Mouse (Mus musculus) urinary bladder, postnatal 25 days (tissue): ENCODE data around the gene Dscaml1.

Experiments used
- DNase-seq: peaks from one replicate; pipeline ENCODE4 v3.0.0; 2022; ENCODE audit warnings: low spot score

Gene Dscaml1

GRCm38 (mm10) chr9:45779201-45779600 is 352.8 kb downstream of the Dscaml1 start:
- no peak for DNase-seq

- no peak for DNase-seq
These were observed 357.0 kb downstream of the Dscaml1 start for GRCm38 (mm10) chr9:45783249-45784069.

GRCm38 (mm10) chr9:45787071-45787470 is 360.6 kb downstream of the Dscaml1 start:
- DNase-seq, result no peak

- no peak for DNase-seq
These were observed 361.1 kb downstream of the Dscaml1 start for GRCm38 (mm10) chr9:45787547-45787946.

- DNase-seq, result no peak
These were observed 362.0 kb downstream of the Dscaml1 start for GRCm38 (mm10) chr9:45788405-45788804.

- no peak for DNase-seq
These were observed 365.2 kb downstream of the Dscaml1 start for GRCm38 (mm10) chr9:45791456-45792142.

- DNase-seq, result no peak
These were observed 365.8 kb downstream of the Dscaml1 start for GRCm38 (mm10) chr9:45792235-45792634.

GRCm38 (mm10) chr9:45793697-45794096 is 367.3 kb downstream of the Dscaml1 start:
- no peak for DNase-seq

GRCm38 (mm10) chr9:45795722-45796121 is 369.3 kb downstream of the Dscaml1 start:
- no peak for DNase-seq

GRCm38 (mm10) chr9:45797271-45797670 is 370.8 kb downstream of the Dscaml1 start:
- DNase-seq, result no peak

- no peak for DNase-seq
These were observed 372.2 kb downstream of the Dscaml1 start for GRCm38 (mm10) chr9:45798467-45799164.

GRCm38 (mm10) chr9:45799402-45799801 is 373.0 kb downstream of the Dscaml1 start:
- DNase-seq, result no peak
